Mouse (Mus musculus) myocyte (in vitro differentiated cells): Measurements from ENCODE around the gene Gdpd5. TPM values are rescaled to one million over a fixed set of nuclear protein-coding genes. Genes with fewer than 3 reads are reported as not detected.

Experiments
- H3K27me3 ChIP-seq: one replicate; pipeline ENCODE4 v1.6.1; 2011; ENCODE audit not compliant: control insufficient read depth, insufficient read depth, insufficient read length
- H3K36me3 ChIP-seq: one replicate; pipeline ENCODE4 v1.6.1; 2011; ENCODE audit not compliant: control insufficient read depth, insufficient read depth
- H3K4me2 ChIP-seq: one replicate; pipeline ENCODE4 v1.6.1; 2011; ENCODE audit warnings: low read depth, control low read depth
- H3K4me3 ChIP-seq: one replicate; pipeline ENCODE4 v1.5.1; 2011; ENCODE audit warnings: mild to moderate bottlenecking, control low read depth, moderate library complexity
- H3K79me2 ChIP-seq: one replicate; pipeline ENCODE4 v1.6.1; 2011; ENCODE audit not compliant: control insufficient read depth, insufficient read depth
- H3ac ChIP-seq: one replicate; pipeline ENCODE4 v1.6.1; 2011; ENCODE audit not compliant: control insufficient read depth, insufficient read length
- CEBPB ChIP-seq: IDR thresholded peaks from 2 replicates; pipeline ENCODE4 v1.6.1; 2011; ENCODE audit warnings: mild to moderate bottlenecking, moderate library complexity; ENCODE audit not compliant: poor library complexity, insufficient read depth, severe bottlenecking
- E2F4 ChIP-seq: IDR thresholded peaks from one replicate; pipeline ENCODE4 v1.6.1; 2011; ENCODE audit warnings: mild to moderate bottlenecking, control low read depth, moderate library complexity; ENCODE audit not compliant: insufficient read depth
- MAX ChIP-seq: IDR thresholded peaks from one replicate; pipeline ENCODE4 v1.6.1; 2011; ENCODE audit warnings: low read depth, mild to moderate bottlenecking, control low read depth
- MYOD1 ChIP-seq, 3 experiments: IDR thresholded peaks; one replicate each; pipeline ENCODE4 v1.6.1; 2011; ENCODE audit warnings: control low read depth in 2 of 3, low read depth in 2 of 3, mild to moderate bottlenecking in 2 of 3, moderate library complexity in 1 of 3; ENCODE audit not compliant: insufficient read length in 2 of 3, control insufficient read depth in 1 of 3
- MYOG ChIP-seq, 3 experiments: IDR thresholded peaks; one replicate each; pipeline ENCODE4 v1.6.1; 2011; ENCODE audit warnings: control low read depth in 2 of 3, low read depth in 2 of 3, mild to moderate bottlenecking in 2 of 3; ENCODE audit not compliant: insufficient read length in 2 of 3, control insufficient read depth in 1 of 3, insufficient read depth in 1 of 3
- POLR2A ChIP-seq: IDR thresholded peaks from one replicate; pipeline ENCODE4 v1.6.1; 2011; ENCODE audit warnings: low read depth, mild to moderate bottlenecking, control low read depth, moderate library complexity; ENCODE audit not compliant: insufficient read length
- POLR2AphosphoS2 ChIP-seq: IDR thresholded peaks from one replicate; pipeline ENCODE4 v1.6.1; 2011; ENCODE audit warnings: low read depth, control low read depth; ENCODE audit not compliant: insufficient read length
- REST ChIP-seq: IDR thresholded peaks from one replicate; pipeline ENCODE4 v1.6.1; 2011; ENCODE audit warnings: mild to moderate bottlenecking, control low read depth, moderate library complexity; ENCODE audit not compliant: insufficient read depth, insufficient read length
- SRF ChIP-seq: IDR thresholded peaks from one replicate; pipeline ENCODE4 v1.6.1; 2011; ENCODE audit warnings: low read depth; ENCODE audit not compliant: control insufficient read depth, insufficient read length
- TCF12 ChIP-seq: IDR thresholded peaks from one replicate; pipeline ENCODE4 v1.6.1; 2011; ENCODE audit warnings: mild to moderate bottlenecking, control low read depth; ENCODE audit not compliant: poor library complexity, insufficient read depth, severe bottlenecking
- TCF3 ChIP-seq: IDR thresholded peaks from one replicate; pipeline ENCODE4 v1.6.1; 2011; ENCODE audit warnings: low read depth, control low read depth; ENCODE audit not compliant: insufficient read length
- USF1 ChIP-seq: IDR thresholded peaks from one replicate; pipeline ENCODE4 v1.6.1; 2011; ENCODE audit warnings: low read depth, mild to moderate bottlenecking, control low read depth, moderate library complexity
- polyA plus RNA-seq: library from polyadenylated mRNA; unstranded; fragments of >200 nt; fragmentation: generic; extraction: Trizol; gene quantifications from one replicate; pipeline ENCODE4 v1.2.1, GENCODE M21; 2012; ENCODE audit warnings: missing spikeins

Gdpd5 gene
- polyA plus RNA-seq, 1 experiment, result 9.5 TPM

- TF ChIP-seq POLR2A (no peak), MYOG (IDR thresholded peaks at IDR 0.05; ENCODE audit: control insufficient read depth in 1 of 3, insufficient read depth in 1 of 3, insufficient read length in 2 of 3, low read depth in 2 of 3) (no peak), REST (no peak), POLR2AphosphoS2 (no peak), MAX (no peak), E2F4 (no peak), TCF3 (no peak), MYOD1 (IDR thresholded peaks at IDR 0.05; ENCODE audit: control insufficient read depth in 1 of 3, insufficient read length in 2 of 3, low read depth in 2 of 3) (no peak), SRF (no peak), TCF12 (no peak), CEBPB (no peak), USF1 (no peak)
- H3ac ChIP-seq, result no peak overlapping the region
- H3K4me3 ChIP-seq, result no peak overlapping the region
- no peaks in the 10 kb centered on the region for H3K79me2 ChIP-seq
- no peaks in the 10 kb centered on the region for H3K36me3 ChIP-seq
- H3K27me3 ChIP-seq, result no peaks in the 10 kb centered on the region
- no peak overlapping the region for H3K4me2 ChIP-seq
Observed at GRCm38 (mm10) chr7:99489708-99490107, 108.5 kb downstream of the Gdpd5 start.

GRCm38 (mm10) chr7:99499128-99499527 lies 117.9 kb downstream of the Gdpd5 start:
- Histone ChIP-seq H3ac (no peak overlapping the region), H3K27me3 (peaks cover 12% of the 10 kb centered on the region), H3K4me2 (no peak overlapping the region), H3K4me3 (no peak overlapping the region), H3K36me3 (no peaks in the 10 kb centered on the region), H3K79me2 (no peaks in the 10 kb centered on the region)
- TF ChIP-seq CEBPB (no peak), E2F4 (no peak), MYOG (IDR thresholded peaks at IDR 0.05; ENCODE audit: control insufficient read depth in 1 of 3, insufficient read depth in 1 of 3, insufficient read length in 2 of 3, low read depth in 2 of 3) (no peak), TCF3 (no peak), USF1 (no peak), POLR2A (no peak), REST (no peak), TCF12 (no peak), MYOD1 (IDR thresholded peaks at IDR 0.05; ENCODE audit: control insufficient read depth in 1 of 3, insufficient read length in 2 of 3, low read depth in 2 of 3) (no peak), SRF (no peak), POLR2AphosphoS2 (no peak), MAX (no peak)

- Histone ChIP-seq H3ac (no peak overlapping the region), H3K4me3 (no peak overlapping the region), H3K27me3 (peaks cover 12% of the 10 kb centered on the region), H3K4me2 (no peak overlapping the region), H3K36me3 (no peaks in the 10 kb centered on the region), H3K79me2 (no peaks in the 10 kb centered on the region)
- TF ChIP-seq SRF, result no peak
- no peak for TF ChIP-seq MYOG (IDR thresholded peaks at IDR 0.05; ENCODE audit: control insufficient read depth in 1 of 3, insufficient read depth in 1 of 3, insufficient read length in 2 of 3, low read depth in 2 of 3)
- no peak for TF ChIP-seq USF1
- TF ChIP-seq MYOD1 (IDR thresholded peaks at IDR 0.05; ENCODE audit: control insufficient read depth in 1 of 3, insufficient read length in 2 of 3, low read depth in 2 of 3), result no peak
- no peak for TF ChIP-seq REST
- TF ChIP-seq POLR2A, result no peak
- TF ChIP-seq E2F4, result no peak
- TF ChIP-seq MAX, result no peak
- TF ChIP-seq POLR2AphosphoS2, result no peak
- TF ChIP-seq CEBPB, result no peak
- TF ChIP-seq TCF12, result no peak
- TF ChIP-seq TCF3, result no peak
Observed at GRCm38 (mm10) chr7:99500201-99500600, 119.0 kb downstream of the Gdpd5 start.

GRCm38 (mm10) chr7:99500655-99501054 lies 119.4 kb downstream of the Gdpd5 start:
- Histone ChIP-seq H3K36me3 (no peaks in the 10 kb centered on the region), H3K79me2 (no peaks in the 10 kb centered on the region), H3ac (no peak overlapping the region), H3K27me3 (peaks cover 12% of the 10 kb centered on the region), H3K4me2 (no peak overlapping the region), H3K4me3 (no peak overlapping the region)
- TF ChIP-seq CEBPB (no peak), SRF (no peak), TCF12 (no peak), MYOD1 (IDR thresholded peaks at IDR 0.05; ENCODE audit: control insufficient read depth in 1 of 3, insufficient read length in 2 of 3, low read depth in 2 of 3) (no peak), MAX (no peak), POLR2AphosphoS2 (no peak), E2F4 (no peak), MYOG (IDR thresholded peaks at IDR 0.05; ENCODE audit: control insufficient read depth in 1 of 3, insufficient read depth in 1 of 3, insufficient read length in 2 of 3, low read depth in 2 of 3) (no peak), POLR2A (no peak), REST (no peak), TCF3 (no peak), USF1 (no peak)
